Mouse (Mus musculus): ENCODE results near the gene Kctd6. TPM values are rescaled to one million over a fixed set of nuclear protein-coding genes. Genes with fewer than 3 reads are reported as not detected.

The Kctd6 gene
- total and polyA plus RNA-seq, 3 experiments = 2.9 to 4.2 (median 3.8) TPM

- Histone ChIP-seq H3K9ac (ENCODE audit: insufficient read depth, low read depth) (no peak overlapping the region), H3K27me3 (replicated peaks) (no peaks in the 10 kb centered on the region), H3K36me3 (replicated peaks in 1 of 2; ENCODE audit: control insufficient read depth in 1 of 2, insufficient read depth in 1 of 2, low read length in 1 of 2) (no peaks in the 10 kb centered on the region), H3K27ac (ENCODE audit: insufficient read depth, low read depth) (no peak overlapping the region), H3K4me1 (ENCODE audit: control insufficient read depth in 1 of 2, insufficient read depth in 2 of 2) (peaks cover 9 to 12% of the 10 kb centered on the region in 2 experiments), H3K9me3 (replicated peaks; ENCODE audit: low read length) (no peaks in the 10 kb centered on the region), H3K4me3 (replicated peaks in 1 of 3; ENCODE audit: low read depth in 2 of 3, low read length in 2 of 3, poor library complexity in 1 of 3) (no peak overlapping the region), H3K4me2 (ENCODE audit: insufficient read depth, low read depth, poor library complexity, severe bottlenecking) (no peak overlapping the region), H3K79me2 (replicated peaks; ENCODE audit: control insufficient read depth, extremely low read depth, insufficient read depth, poor library complexity, severe bottlenecking) (no peaks in the 10 kb centered on the region)
- no peak for TF ChIP-seq MAX (IDR thresholded peaks at IDR 0.05; ENCODE audit: low read length)
- no peak for TF ChIP-seq NELFE (IDR thresholded peaks at IDR 0.05; ENCODE audit: low read depth, low read length)
- TF ChIP-seq SIN3A (IDR thresholded peaks at IDR 0.05; ENCODE audit: low read length) = no peak
- TF ChIP-seq ETS1 (conservative IDR thresholded peaks at IDR 0.05; ENCODE audit: low read depth, low read length) = no peak
- no peak for TF ChIP-seq IRF4 (IDR thresholded peaks at IDR 0.05; ENCODE audit: low read depth, low read length)
- TF ChIP-seq RAD21 (IDR thresholded peaks at IDR 0.05; ENCODE audit: low read depth, low read length) = no peak
- no peak for TF ChIP-seq ZMIZ1 (IDR thresholded peaks at IDR 0.05; ENCODE audit: low read depth, low read length)
- TF ChIP-seq NRF1 (IDR thresholded peaks at IDR 0.05; ENCODE audit: low read depth, low read length) = no peak
- no peak for TF ChIP-seq SMC3 (IDR thresholded peaks at IDR 0.05; ENCODE audit: low read depth, low read length)
- TF ChIP-seq CTCF (conservative IDR thresholded peaks at IDR 0.05 in 1 of 2, IDR thresholded peaks at IDR 0.05 in 1 of 2; ENCODE audit: low read depth in 2 of 2, low read length in 2 of 2) = no peak
- dilution Hi-C loops (cut with MboI; ENCODE audit: extremely low pct_ligation_motif_present, extremely low pct_unique_long_range_greater_than_20kb, low sequenced_read_pairs) = no loop called here
- in situ Hi-C loops (cut with MboI; ENCODE audit: low pct_ligation_motif_present, low pct_unique_long_range_greater_than_20kb, low sequenced_read_pairs) = no loop called here
- DNase-seq (ENCODE audit: extremely low read depth) = no peak
These were observed 19.3 kb downstream of the Kctd6 start for GRCm38 (mm10) chr14:8233252-8233651.

GRCm38 (mm10) chr14:8241816-8242215 lies 27.9 kb downstream of the Kctd6 start:
- H3K27ac ChIP-seq (ENCODE audit: insufficient read depth, low read depth) = no peak overlapping the region
- in situ Hi-C loops (cut with MboI; ENCODE audit: low pct_ligation_motif_present, low pct_unique_long_range_greater_than_20kb, low sequenced_read_pairs) = no loop called here

GRCm38 (mm10) chr14:8242388-8242920 lies 28.5 kb downstream of the Kctd6 start:
- Histone ChIP-seq H3K27ac (ENCODE audit: insufficient read depth, low read depth) (no peak overlapping the region), H3K9ac (ENCODE audit: insufficient read depth, low read depth) (no peak overlapping the region), H3K4me1 (ENCODE audit: control insufficient read depth in 1 of 2, insufficient read depth in 2 of 2) (no peaks in the 10 kb centered on the region), H3K27me3 (replicated peaks) (no peaks in the 10 kb centered on the region), H3K79me2 (replicated peaks; ENCODE audit: control insufficient read depth, extremely low read depth, insufficient read depth, poor library complexity, severe bottlenecking) (no peaks in the 10 kb centered on the region), H3K4me2 (ENCODE audit: insufficient read depth, low read depth, poor library complexity, severe bottlenecking) (no peak overlapping the region), H3K4me3 (replicated peaks in 1 of 3; ENCODE audit: low read depth in 2 of 3, low read length in 2 of 3, poor library complexity in 1 of 3) (no peak overlapping the region), H3K9me3 (replicated peaks; ENCODE audit: low read length) (no peaks in the 10 kb centered on the region), H3K36me3 (replicated peaks in 1 of 2; ENCODE audit: control insufficient read depth in 1 of 2, insufficient read depth in 1 of 2, low read length in 1 of 2) (no peaks in the 10 kb centered on the region)
- in situ Hi-C loops (cut with MboI; ENCODE audit: low pct_ligation_motif_present, low pct_unique_long_range_greater_than_20kb, low sequenced_read_pairs) = no loop called here
- no peak for DNase-seq (ENCODE audit: extremely low read depth)
- dilution Hi-C loops (cut with MboI; ENCODE audit: extremely low pct_ligation_motif_present, extremely low pct_unique_long_range_greater_than_20kb, low sequenced_read_pairs) = no loop called here
- TF ChIP-seq POLR2AphosphoS2 (IDR thresholded peaks at IDR 0.05; ENCODE audit: low read depth, low read length) (no peak), MAX (IDR thresholded peaks at IDR 0.05; ENCODE audit: low read length) (no peak), SMC3 (IDR thresholded peaks at IDR 0.05; ENCODE audit: low read depth, low read length) (peak; percentile 61), RAD21 (IDR thresholded peaks at IDR 0.05; ENCODE audit: low read depth, low read length) (peak; percentile 47), CTCF (conservative IDR thresholded peaks at IDR 0.05 in 1 of 2, IDR thresholded peaks at IDR 0.05 in 1 of 2; ENCODE audit: low read depth in 2 of 2, low read length in 2 of 2) (peak in 1 of 2 experiments; percentile 65; a peak in 2 of 4 replicates), NELFE (IDR thresholded peaks at IDR 0.05; ENCODE audit: low read depth, low read length) (peak; percentile 15; the same call in 1 of the 2 replicates)

More at GRCm38 (mm10) chr14:8241816-8242215, 27.9 kb downstream of the Kctd6 start:
- H3K9ac ChIP-seq (ENCODE audit: insufficient read depth, low read depth) = no peak overlapping the region
- no peaks in the 10 kb centered on the region for H3K9me3 ChIP-seq (replicated peaks; ENCODE audit: low read length)
- TF ChIP-seq NRF1 (IDR thresholded peaks at IDR 0.05; ENCODE audit: low read depth, low read length) = no peak
- H3K27me3 ChIP-seq (replicated peaks) = no peaks in the 10 kb centered on the region
- dilution Hi-C loops (cut with MboI; ENCODE audit: extremely low pct_ligation_motif_present, extremely low pct_unique_long_range_greater_than_20kb, low sequenced_read_pairs) = no loop called here
- H3K4me3 ChIP-seq (replicated peaks in 1 of 3; ENCODE audit: low read depth in 2 of 3, low read length in 2 of 3, poor library complexity in 1 of 3) = no peak overlapping the region
- no peaks in the 10 kb centered on the region for H3K79me2 ChIP-seq (replicated peaks; ENCODE audit: control insufficient read depth, extremely low read depth, insufficient read depth, poor library complexity, severe bottlenecking)
- no peak overlapping the region for H3K4me2 ChIP-seq (ENCODE audit: insufficient read depth, low read depth, poor library complexity, severe bottlenecking)
- H3K36me3 ChIP-seq (replicated peaks in 1 of 2; ENCODE audit: control insufficient read depth in 1 of 2, insufficient read depth in 1 of 2, low read length in 1 of 2) = no peaks in the 10 kb centered on the region
- DNase-seq (ENCODE audit: extremely low read depth) = no peak
- H3K4me1 ChIP-seq (ENCODE audit: control insufficient read depth in 1 of 2, insufficient read depth in 2 of 2) = peaks cover 3 to 4% of the 10 kb centered on the region in 2 experiments; a peak in 2 of 4 replicates
